Mouse (Mus musculus) heart, postnatal 0 days (tissue): Measurements from ENCODE around the gene Grm1. TPM values are rescaled to one million over a fixed set of nuclear protein-coding genes. Genes with fewer than 3 reads are reported as not detected.

Experiments used
- ATAC-seq: fragments of 200-750 bp; cut with Nextera tagmentation; 2 replicates; pipeline ENCODE4 v1.8.0; 2017; ENCODE audit warnings: low read depth, moderate number of reproducible peaks, moderate library complexity; ENCODE audit not compliant: insufficient read depth
- DNase-seq: peaks from one replicate; pipeline ENCODE4 v3.0.0-alpha.2; 2016; ENCODE audit warnings: low spot score
- H3K27ac ChIP-seq: fragments of 300-500 bp; sonication (generic); 2 replicates; pipeline ENCODE4 v1.5.1; 2014; ENCODE audit warnings: low read depth, mild to moderate bottlenecking
- H3K27me3 ChIP-seq: fragments of 300-500 bp; sonication (generic); 2 replicates; pipeline ENCODE4 v1.6.1; 2014; ENCODE audit warnings: low read length, mixed read lengths; ENCODE audit not compliant: control insufficient read depth, insufficient read depth
- H3K36me3 ChIP-seq: fragments of 300-500 bp; sonication (generic); replicated peaks from 2 replicates; pipeline ENCODE4 v1.6.1; 2014; ENCODE audit warnings: low read length, mixed read lengths; ENCODE audit not compliant: control insufficient read depth, insufficient read depth
- H3K4me1 ChIP-seq: fragments of 300-500 bp; sonication (generic); 2 replicates; pipeline ENCODE4 v1.6.1; 2014; ENCODE audit warnings: antibody characterized with exemption; ENCODE audit not compliant: control insufficient read depth, insufficient read depth
- H3K4me2 ChIP-seq: fragments of 300-500 bp; sonication (generic); 2 replicates; pipeline ENCODE4 v1.6.1; 2014; ENCODE audit warnings: low read depth, mild to moderate bottlenecking, low read length, moderate library complexity
- H3K4me3 ChIP-seq: fragments of 300-500 bp; sonication (generic); 2 replicates; pipeline ENCODE4 v1.5.1; 2014; ENCODE audit warnings: low read depth, low read length
- H3K9ac ChIP-seq: fragments of 300-500 bp; sonication (generic); replicated peaks from 2 replicates; pipeline ENCODE4 v1.6.1; 2014; ENCODE audit warnings: low read depth, low read length, mixed read lengths
- H3K9me3 ChIP-seq: fragments of 300-500 bp; sonication (generic); replicated peaks from 2 replicates; pipeline ENCODE4 v1.6.1; 2016; ENCODE audit warnings: low read length; ENCODE audit not compliant: control insufficient read depth
- CTCF ChIP-seq: IDR thresholded peaks from 2 replicates; pipeline ENCODE4 v1.5.1; 2016; ENCODE audit warnings: antibody characterized with exemption, control low read depth, low read depth
- EP300 ChIP-seq: IDR thresholded peaks from 2 replicates; pipeline ENCODE4 v1.6.1; 2016; ENCODE audit warnings: antibody characterized with exemption, low read depth
- WGBS: fragments of 180-500 bp; shearing (Covaris S2); extraction: QIAGEN DNeasy Blood & Tissue Kit; methylation state at CpG from one replicate; pipeline ENCODE4 v1.1.7; 2014; 5-methylcytosine and 5-hydroxymethylcytosine counted together
- polyA plus RNA-seq: library from polyadenylated mRNA; unstranded; fragments of >200 nt; fragmentation: Nextera tagmentation; extraction: Ambion mirVana; gene quantifications from 2 replicates; pipeline ENCODE4 v1.2.1, GENCODE M21; 2015
- total RNA-seq: library from RNA; depleted of rRNA; stranded (reverse); fragments of >200 nt; gene quantifications from 2 replicates; pipeline ENCODE4 v1.2.3, GENCODE M21; 2014; ENCODE audit warnings: low replicate concordance

Grm1 gene
- total and polyA plus RNA-seq, 2 experiments from 2014 or later, result 0.07 TPM; not detected in 1

GRCm38 (mm10) chr10:10928798-10929366, 153.3 kb downstream of the Grm1 start:
- no peak for TF ChIP-seq CTCF
- no peak for TF ChIP-seq EP300
- Histone ChIP-seq H3K27ac (no peak overlapping the region), H3K9ac (no peak overlapping the region), H3K4me1 (no peaks in the 10 kb centered on the region), H3K36me3 (no peaks in the 10 kb centered on the region), H3K4me2 (no peak overlapping the region), H3K9me3 (no peaks in the 10 kb centered on the region), H3K4me3 (no peak overlapping the region), H3K27me3 (no peaks in the 10 kb centered on the region)
- DNase-seq (no peak), ATAC-seq (no peak)
- WGBS, result 83% methylated on average over 5 of the region's 5 CpGs

GRCm38 (mm10) chr10:10917857-10918399, 164.2 kb downstream of the Grm1 start:
- Histone ChIP-seq H3K27ac (no peak overlapping the region), H3K4me2 (no peak overlapping the region), H3K27me3 (no peaks in the 10 kb centered on the region), H3K4me3 (no peak overlapping the region), H3K9ac (no peak overlapping the region), H3K4me1 (no peaks in the 10 kb centered on the region), H3K9me3 (no peaks in the 10 kb centered on the region), H3K36me3 (no peaks in the 10 kb centered on the region)
- TF ChIP-seq CTCF (no peak), EP300 (no peak)
- ATAC-seq, result no peak
- DNase-seq, result no peak
- 58% methylated on average over 7 of the region's 7 CpGs for WGBS

DNA sequence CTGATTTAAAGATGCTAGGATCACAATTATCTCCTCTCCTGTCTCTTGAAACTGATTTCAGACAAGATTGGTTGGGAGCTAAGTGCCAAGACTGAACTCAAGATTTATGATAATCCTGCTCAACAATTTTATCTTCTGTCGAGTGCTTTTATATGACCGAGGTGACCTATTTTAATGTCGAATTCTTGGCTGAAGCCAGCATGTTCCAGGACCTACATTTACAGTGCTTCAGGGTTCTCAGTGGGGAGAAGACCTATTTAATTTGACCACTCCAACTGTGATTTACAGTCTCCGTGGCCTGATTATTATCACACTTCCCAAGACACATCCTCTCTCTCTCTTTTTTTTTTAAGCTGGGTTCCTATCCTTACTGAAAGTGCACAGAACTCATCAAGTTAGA, 168.5 kb downstream of the Grm1 start:
- H3K4me2 ChIP-seq, result no peak overlapping the region
- no peak overlapping the region for H3K9ac ChIP-seq
- no peaks in the 10 kb centered on the region for H3K9me3 ChIP-seq
- no peaks in the 10 kb centered on the region for H3K36me3 ChIP-seq
- no peaks in the 10 kb centered on the region for H3K4me1 ChIP-seq
- 71% methylated on average over 4 of the region's 4 CpGs for WGBS
- H3K27me3 ChIP-seq, result no peaks in the 10 kb centered on the region
- no peak overlapping the region for H3K4me3 ChIP-seq
- DNase-seq, result no peak
- ATAC-seq, result no peak
- no peak for TF ChIP-seq CTCF
- TF ChIP-seq EP300, result no peak
- H3K27ac ChIP-seq, result no peak overlapping the region

- ATAC-seq (no peak), DNase-seq (no peak)
- Histone ChIP-seq H3K4me3 (no peak overlapping the region), H3K9me3 (no peaks in the 10 kb centered on the region), H3K9ac (no peak overlapping the region), H3K36me3 (no peaks in the 10 kb centered on the region), H3K27me3 (no peaks in the 10 kb centered on the region), H3K4me2 (no peak overlapping the region), H3K4me1 (no peaks in the 10 kb centered on the region), H3K27ac (no peak overlapping the region)
- 22% methylated on average over 1 of the region's 1 CpGs for WGBS
- TF ChIP-seq CTCF, result no peak
- TF ChIP-seq EP300, result no peak
Observed at GRCm38 (mm10) chr10:10890221-10890620, 191.9 kb downstream of the Grm1 start.

- no peaks in the 10 kb centered on the region for H3K36me3 ChIP-seq
- WGBS, result 71% methylated on average over 9 of the region's 9 CpGs
- no peaks in the 10 kb centered on the region for H3K9me3 ChIP-seq
- TF ChIP-seq CTCF, result no peak
- TF ChIP-seq EP300, result no peak
- H3K27ac ChIP-seq, result no peak overlapping the region
- H3K9ac ChIP-seq, result no peak overlapping the region
- no peak for DNase-seq
- no peak for ATAC-seq
- H3K27me3 ChIP-seq, result no peaks in the 10 kb centered on the region
- H3K4me3 ChIP-seq, result no peak overlapping the region
- H3K4me2 ChIP-seq, result no peak overlapping the region
- H3K4me1 ChIP-seq, result no peaks in the 10 kb centered on the region
Observed at GRCm38 (mm10) chr10:10888521-10888920, 193.6 kb downstream of the Grm1 start.

- Histone ChIP-seq H3K36me3 (no peaks in the 10 kb centered on the region), H3K9me3 (no peaks in the 10 kb centered on the region), H3K4me2 (no peak overlapping the region), H3K27me3 (no peaks in the 10 kb centered on the region), H3K27ac (no peak overlapping the region), H3K4me1 (no peaks in the 10 kb centered on the region), H3K9ac (no peak overlapping the region), H3K4me3 (no peak overlapping the region)
- 33% methylated on average over 2 of the region's 2 CpGs for WGBS
- TF ChIP-seq CTCF, result no peak
- TF ChIP-seq EP300, result no peak
- DNase-seq (no peak), ATAC-seq (no peak)
Observed at GRCm38 (mm10) chr10:10884992-10885391, 197.2 kb downstream of the Grm1 start.
